Mouse (Mus musculus) cerebellum, adult 11 months (tissue): ENCODE results near the gene Nfatc2.

Source experiments
- DNase-seq: peaks from one replicate; pipeline ENCODE4 v3.0.0; 2022

Nfatc2 gene

GRCm38 (mm10) chr2:168429598-168429997, 171.9 kb downstream of the Nfatc2 start:
- no peak for DNase-seq

DNA sequence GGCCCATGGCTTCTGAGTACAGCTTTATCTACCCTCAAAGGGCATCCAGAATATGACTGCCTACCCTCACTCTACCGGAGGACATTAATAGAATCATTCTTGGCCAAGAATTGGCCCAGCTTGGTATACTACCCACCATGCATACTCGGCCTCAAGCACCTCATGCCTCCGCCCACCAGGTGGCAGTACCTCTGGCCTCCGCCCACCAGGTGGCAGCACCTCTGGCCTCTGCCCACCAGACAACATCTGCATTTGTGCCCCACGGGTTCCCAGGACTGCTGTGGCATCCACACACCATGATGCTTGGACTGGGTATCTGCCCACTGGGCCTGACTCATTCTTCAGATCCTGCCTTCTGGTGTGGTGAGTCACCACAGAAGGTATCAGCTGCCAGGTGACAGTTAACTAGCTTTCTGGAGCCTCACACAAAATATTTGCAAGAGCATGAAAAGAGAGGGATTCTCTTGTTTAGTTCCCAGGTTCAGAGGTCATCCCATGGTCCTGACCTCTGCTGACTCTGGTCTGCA, 173.0 kb downstream of the Nfatc2 start:
- DNase-seq: no peak
